Mouse (Mus musculus): Measurements from ENCODE around the gene Tbxa2r. TPM values are rescaled to one million over a fixed set of nuclear protein-coding genes. Genes with fewer than 3 reads are reported as not detected.

Gene Tbxa2r
- polyA plus RNA-seq, 1 experiment, result 2.7 TPM

- no peak for TF ChIP-seq CTCF (IDR thresholded peaks at IDR 0.05; ENCODE audit: extremely low read depth, insufficient read depth, low read length)
- no peak for TF ChIP-seq POLR2A (IDR thresholded peaks at IDR 0.05; ENCODE audit: extremely low read depth, insufficient read depth, low read length)
- no peak overlapping the region for H3K27ac ChIP-seq (ENCODE audit: insufficient read depth, low read length)
- H3K4me1 ChIP-seq (ENCODE audit: control insufficient read depth, insufficient read depth, low read length), result peaks cover 2% of the 10 kb centered on the region; the same call in 1 of the 2 replicates
- H3K4me3 ChIP-seq (ENCODE audit: insufficient read depth, low read length), result peak overlapping the region; percentile 98; the same call in 1 of the 2 replicates
Observed at GRCm38 (mm10) chr10:81358841-81359240, 30.3 kb downstream of the Tbxa2r start.

- Histone ChIP-seq H3K27ac (ENCODE audit: insufficient read depth, low read length) (no peak overlapping the region), H3K4me1 (ENCODE audit: control insufficient read depth, insufficient read depth, low read length) (peaks cover 2% of the 10 kb centered on the region; the same call in 1 of the 2 replicates), H3K4me3 (ENCODE audit: insufficient read depth, low read length) (no peak overlapping the region)
- TF ChIP-seq POLR2A (IDR thresholded peaks at IDR 0.05; ENCODE audit: extremely low read depth, insufficient read depth, low read length) (no peak), CTCF (IDR thresholded peaks at IDR 0.05; ENCODE audit: extremely low read depth, insufficient read depth, low read length) (no peak)
Observed at GRCm38 (mm10) chr10:81360721-81361120, 32.2 kb downstream of the Tbxa2r start.

GRCm38 (mm10) chr10:81362336-81362949 is 33.9 kb downstream of the Tbxa2r start:
- H3K4me3 ChIP-seq (ENCODE audit: insufficient read depth, low read length), result no peak overlapping the region
- no peaks in the 10 kb centered on the region for H3K4me1 ChIP-seq (ENCODE audit: control insufficient read depth, insufficient read depth, low read length)
- H3K27ac ChIP-seq (ENCODE audit: insufficient read depth, low read length), result no peak overlapping the region
- TF ChIP-seq POLR2A (IDR thresholded peaks at IDR 0.05; ENCODE audit: extremely low read depth, insufficient read depth, low read length), result no peak
- TF ChIP-seq CTCF (IDR thresholded peaks at IDR 0.05; ENCODE audit: extremely low read depth, insufficient read depth, low read length), result no peak

- H3K4me3 ChIP-seq (ENCODE audit: insufficient read depth, low read length), result no peak overlapping the region
- no peak overlapping the region for H3K27ac ChIP-seq (ENCODE audit: insufficient read depth, low read length)
- TF ChIP-seq CTCF (IDR thresholded peaks at IDR 0.05; ENCODE audit: extremely low read depth, insufficient read depth, low read length), result no peak
- TF ChIP-seq POLR2A (IDR thresholded peaks at IDR 0.05; ENCODE audit: extremely low read depth, insufficient read depth, low read length), result no peak
- no peaks in the 10 kb centered on the region for H3K4me1 ChIP-seq (ENCODE audit: control insufficient read depth, insufficient read depth, low read length)
Observed at GRCm38 (mm10) chr10:81363436-81364346, 35.2 kb downstream of the Tbxa2r start.

- H3K4me1 ChIP-seq (ENCODE audit: control insufficient read depth, insufficient read depth, low read length), result no peaks in the 10 kb centered on the region
- no peak overlapping the region for H3K27ac ChIP-seq (ENCODE audit: insufficient read depth, low read length)
- TF ChIP-seq POLR2A (IDR thresholded peaks at IDR 0.05; ENCODE audit: extremely low read depth, insufficient read depth, low read length), result no peak
- no peak for TF ChIP-seq CTCF (IDR thresholded peaks at IDR 0.05; ENCODE audit: extremely low read depth, insufficient read depth, low read length)
- no peak overlapping the region for H3K4me3 ChIP-seq (ENCODE audit: insufficient read depth, low read length)
Observed at GRCm38 (mm10) chr10:81364666-81365065, 36.1 kb downstream of the Tbxa2r start.

GRCm38 (mm10) chr10:81365073-81365472 is 36.5 kb downstream of the Tbxa2r start:
- no peak overlapping the region for H3K4me3 ChIP-seq (ENCODE audit: insufficient read depth, low read length)
- H3K27ac ChIP-seq (ENCODE audit: insufficient read depth, low read length), result no peak overlapping the region
- TF ChIP-seq POLR2A (IDR thresholded peaks at IDR 0.05; ENCODE audit: extremely low read depth, insufficient read depth, low read length) (0 out of 2 replicates have a peak, but pooled peaks have one; percentile 20), CTCF (IDR thresholded peaks at IDR 0.05; ENCODE audit: extremely low read depth, insufficient read depth, low read length) (no peak)
- no peaks in the 10 kb centered on the region for H3K4me1 ChIP-seq (ENCODE audit: control insufficient read depth, insufficient read depth, low read length)

GRCm38 (mm10) chr10:81365672-81366476 is 37.3 kb downstream of the Tbxa2r start, which contains the start of gene 4930404N11Rik:
TSS of gene 4930404N11Rik (minus strand) at chr10:81365816.
- no peak for TF ChIP-seq CTCF (IDR thresholded peaks at IDR 0.05; ENCODE audit: extremely low read depth, insufficient read depth, low read length)
- 0 out of 2 replicates have a peak, but pooled peaks have one; percentile 34 for TF ChIP-seq POLR2A (IDR thresholded peaks at IDR 0.05; ENCODE audit: extremely low read depth, insufficient read depth, low read length)
- Histone ChIP-seq H3K4me3 (ENCODE audit: insufficient read depth, low read length) (no peak within 1 kb of the TSS), H3K27ac (ENCODE audit: insufficient read depth, low read length) (no peak within 1 kb of the TSS), H3K4me1 (ENCODE audit: control insufficient read depth, insufficient read depth, low read length) (no peaks in the 10 kb centered on the region)

- TF ChIP-seq CTCF (IDR thresholded peaks at IDR 0.05; ENCODE audit: extremely low read depth, insufficient read depth, low read length) (no peak), POLR2A (IDR thresholded peaks at IDR 0.05; ENCODE audit: extremely low read depth, insufficient read depth, low read length) (0 out of 2 replicates have a peak, but pooled peaks have one; percentile 15)
- no peak overlapping the region for H3K4me3 ChIP-seq (ENCODE audit: insufficient read depth, low read length)
- H3K27ac ChIP-seq (ENCODE audit: insufficient read depth, low read length), result no peak overlapping the region
- no peaks in the 10 kb centered on the region for H3K4me1 ChIP-seq (ENCODE audit: control insufficient read depth, insufficient read depth, low read length)
Observed at GRCm38 (mm10) chr10:81366477-81367206, 38.1 kb downstream of the Tbxa2r start.

All from cortical plate, adult 2 months (tissue).